Mouse (Mus musculus): ENCODE results near the gene Med23. TPM values are rescaled to one million over a fixed set of nuclear protein-coding genes. Genes with fewer than 3 reads are reported as not detected.

Med23 gene
- polyA plus RNA-seq, 1 experiment from 2014 or later, result 25.0 TPM

- no peaks in the 10 kb centered on the region for H3K9me3 ChIP-seq
- WGBS, result 84% methylated on average over 4 of the region's 4 CpGs
- no peak overlapping the region for H3K4me2 ChIP-seq
These were observed 80.4 kb downstream of the Med23 start for GRCm38 (mm10) chr10:24950223-24950622.

GRCm38 (mm10) chr10:24951575-24951974 lies 81.8 kb downstream of the Med23 start:
- Histone ChIP-seq H3K4me3 (no peak overlapping the region), H3K9ac (no peak overlapping the region), H3K4me2 (no peak overlapping the region), H3K36me3 (no peaks in the 10 kb centered on the region), H3K4me1 (replicated peaks) (no peaks in the 10 kb centered on the region), H3K27me3 (no peaks in the 10 kb centered on the region), H3K9me3 (no peaks in the 10 kb centered on the region), H3K27ac (replicated peaks) (no peak overlapping the region)
- ATAC-seq (ENCODE audit: low read depth), result no peak
- 92% methylated on average over 8 of the region's 8 CpGs for WGBS

More at GRCm38 (mm10) chr10:24950223-24950622, 80.4 kb downstream of the Med23 start:
- no peak overlapping the region for H3K9ac ChIP-seq
- H3K27ac ChIP-seq (replicated peaks), result no peak overlapping the region
- H3K4me1 ChIP-seq (replicated peaks), result no peaks in the 10 kb centered on the region
- ATAC-seq (ENCODE audit: low read depth), result no peak
- no peaks in the 10 kb centered on the region for H3K36me3 ChIP-seq
- H3K4me3 ChIP-seq, result no peak overlapping the region
- no peaks in the 10 kb centered on the region for H3K27me3 ChIP-seq

GRCm38 (mm10) chr10:24952549-24952948 lies 82.8 kb downstream of the Med23 start:
- Histone ChIP-seq H3K4me2 (no peak overlapping the region), H3K4me1 (replicated peaks) (no peaks in the 10 kb centered on the region), H3K9me3 (no peaks in the 10 kb centered on the region), H3K27me3 (no peaks in the 10 kb centered on the region), H3K9ac (no peak overlapping the region), H3K27ac (replicated peaks) (no peak overlapping the region), H3K36me3 (no peaks in the 10 kb centered on the region), H3K4me3 (no peak overlapping the region)
- WGBS, result 83% methylated on average over 7 of the region's 7 CpGs
- no peak for ATAC-seq (ENCODE audit: low read depth)

DNA sequence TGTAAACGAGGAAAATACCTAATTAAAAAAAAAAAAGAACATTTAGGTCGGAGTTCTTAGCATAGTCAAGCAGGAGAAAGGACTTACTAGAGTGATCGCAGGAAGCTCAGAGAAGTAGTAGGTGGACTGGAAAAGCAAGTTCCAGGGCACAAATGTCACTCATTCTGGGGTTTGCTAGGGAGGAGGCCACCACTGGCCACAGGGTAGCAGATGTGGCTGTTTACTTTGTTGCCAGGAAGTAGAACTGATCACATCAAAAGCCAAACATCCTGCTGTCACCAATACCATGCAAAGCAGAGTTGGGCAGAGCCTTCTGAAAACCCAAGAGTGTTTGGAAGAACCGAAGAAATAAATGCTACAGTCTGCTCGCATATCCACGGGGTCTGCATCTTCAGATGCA lies 84.1 kb downstream of the Med23 start:
- H3K9ac ChIP-seq, result no peak overlapping the region
- H3K4me1 ChIP-seq (replicated peaks), result peaks cover 4% of the 10 kb centered on the region
- no peaks in the 10 kb centered on the region for H3K9me3 ChIP-seq
- no peak overlapping the region for H3K27ac ChIP-seq (replicated peaks)
- 88% methylated on average over 6 of the region's 6 CpGs for WGBS
- no peaks in the 10 kb centered on the region for H3K36me3 ChIP-seq
- no peak for ATAC-seq (ENCODE audit: low read depth)
- no peak overlapping the region for H3K4me2 ChIP-seq
- H3K4me3 ChIP-seq, result no peak overlapping the region
- no peaks in the 10 kb centered on the region for H3K27me3 ChIP-seq

DNA sequence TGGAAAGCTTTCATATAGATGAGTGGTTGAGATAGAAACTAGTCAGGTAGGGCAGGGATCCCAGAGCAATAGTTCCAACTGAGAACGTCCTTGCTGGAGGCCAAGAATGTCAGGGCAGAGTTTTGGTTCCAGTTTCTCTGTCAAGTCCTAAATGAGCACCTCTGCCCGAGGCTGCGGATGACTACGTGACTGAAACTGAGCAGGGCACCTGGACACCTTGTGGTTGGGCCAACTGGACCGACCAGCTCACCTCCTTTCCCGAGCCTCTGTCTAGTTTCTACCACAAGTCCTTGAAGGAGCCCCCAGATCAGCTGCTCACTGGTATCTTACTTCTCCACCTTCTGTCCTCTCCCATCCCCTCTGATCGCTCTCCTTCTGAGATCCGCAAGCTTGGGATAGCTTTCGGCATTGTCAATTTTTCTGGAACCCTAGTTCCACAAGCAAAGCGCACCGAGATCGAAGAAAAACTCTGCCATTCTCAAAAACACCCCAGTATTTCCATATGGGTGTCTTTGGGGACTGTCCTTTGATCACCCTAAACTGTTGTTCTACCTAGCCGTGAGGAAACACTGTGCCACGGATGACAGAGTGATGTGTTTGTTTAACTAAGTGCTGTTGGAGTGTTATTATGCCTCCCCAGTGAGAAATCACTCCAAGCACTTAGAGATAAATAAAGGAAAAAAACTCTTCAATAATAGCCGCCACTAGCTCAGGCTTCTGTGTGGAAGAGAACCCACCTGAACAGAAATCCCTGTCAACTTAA lies 88.7 kb downstream of the Med23 start:
- H3K27me3 ChIP-seq, result peaks cover 5% of the 10 kb centered on the region; the same call in 1 of the 2 replicates
- no peaks in the 10 kb centered on the region for H3K36me3 ChIP-seq
- no peak for ATAC-seq (ENCODE audit: low read depth)
- H3K27ac ChIP-seq (replicated peaks), result no peak overlapping the region
- H3K4me3 ChIP-seq, result no peak overlapping the region
- H3K4me2 ChIP-seq, result 0 out of 2 replicates have a peak overlapping the region, but pooled peaks have one; percentile 21
- H3K4me1 ChIP-seq (replicated peaks), result peaks cover 11% of the 10 kb centered on the region
- no peaks in the 10 kb centered on the region for H3K9me3 ChIP-seq
- H3K9ac ChIP-seq, result no peak overlapping the region
- WGBS, result 67% methylated on average over 15 of the region's 15 CpGs

DNA sequence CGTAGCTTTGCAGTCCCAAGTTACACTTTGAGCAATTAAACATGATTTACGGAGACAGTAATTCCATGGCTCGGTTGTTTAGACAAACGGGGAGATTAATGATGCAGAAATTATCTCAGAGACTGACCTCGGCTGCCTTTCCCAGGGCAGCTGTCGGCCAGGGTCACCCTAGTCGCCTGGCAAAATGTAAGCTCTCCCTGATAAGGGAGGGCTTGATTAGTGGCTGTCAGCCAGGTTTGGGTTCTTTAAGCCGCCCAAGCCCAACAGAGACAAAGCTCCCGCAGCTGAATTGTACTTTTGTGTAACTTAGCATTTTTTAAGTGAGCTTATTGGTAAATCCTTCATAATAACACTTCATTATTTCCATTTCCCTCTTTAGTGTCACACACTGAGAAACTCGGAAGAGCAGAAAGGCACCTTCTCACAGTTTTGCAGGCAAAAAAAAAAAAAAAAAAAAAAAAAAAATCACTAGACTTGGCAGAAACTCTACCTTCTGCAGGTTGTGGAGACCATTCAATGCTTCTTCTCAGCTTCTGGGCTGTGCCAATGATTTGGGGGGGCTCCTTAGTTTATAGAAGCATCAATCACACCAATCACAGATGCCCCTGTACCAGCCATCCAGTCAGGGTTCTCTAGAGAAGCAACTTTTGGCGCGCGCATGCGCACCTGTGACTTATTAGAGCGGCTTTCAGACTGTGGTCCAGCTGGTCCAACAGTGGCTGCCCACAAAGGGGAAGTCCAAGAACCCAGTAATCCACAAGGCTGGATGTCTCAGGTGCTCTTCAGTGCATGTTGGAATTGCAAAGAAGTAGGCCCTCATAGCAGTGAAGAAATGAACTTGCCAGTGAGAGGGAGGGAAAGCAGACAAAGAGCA lies 89.5 kb downstream of the Med23 start:
- Histone ChIP-seq H3K36me3 (no peaks in the 10 kb centered on the region), H3K9me3 (no peaks in the 10 kb centered on the region), H3K27ac (replicated peaks) (no peak overlapping the region), H3K4me1 (replicated peaks) (peaks cover 11% of the 10 kb centered on the region), H3K4me3 (no peak overlapping the region), H3K4me2 (0 out of 2 replicates have a peak overlapping the region, but pooled peaks have one; percentile 21), H3K9ac (no peak overlapping the region), H3K27me3 (peaks cover 5% of the 10 kb centered on the region; the same call in 1 of the 2 replicates)
- WGBS, result 35% methylated on average over 15 of the region's 15 CpGs
- no peak for ATAC-seq (ENCODE audit: low read depth)

DNA sequence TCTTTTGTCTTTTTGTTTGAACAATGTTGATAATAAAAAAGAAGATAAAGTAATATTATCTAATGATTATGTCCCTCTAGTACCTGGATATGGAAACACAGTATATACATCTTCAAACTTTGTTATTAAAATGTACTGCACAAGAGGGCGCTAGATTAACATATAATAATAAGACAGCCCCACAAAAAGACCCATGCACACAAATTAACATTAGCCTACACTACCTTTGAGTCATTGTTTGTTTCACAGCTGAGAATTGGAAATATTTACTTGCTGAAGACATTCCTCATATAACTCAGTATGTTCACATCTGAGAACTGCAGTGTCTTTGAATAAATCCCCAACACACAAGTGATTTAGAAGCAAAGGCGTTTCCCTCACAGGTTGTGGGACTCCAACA lies 91.3 kb downstream of the Med23 start:
- Histone ChIP-seq H3K36me3 (no peaks in the 10 kb centered on the region), H3K27me3 (peaks cover 5% of the 10 kb centered on the region; the same call in 1 of the 2 replicates), H3K4me3 (no peak overlapping the region), H3K27ac (replicated peaks) (no peak overlapping the region), H3K4me2 (no peak overlapping the region), H3K9me3 (no peaks in the 10 kb centered on the region), H3K4me1 (replicated peaks) (peaks cover 14% of the 10 kb centered on the region), H3K9ac (no peak overlapping the region)
- WGBS, result 47% methylated on average over 2 of the region's 2 CpGs
- ATAC-seq (ENCODE audit: low read depth), result peak; percentile 57; the same call in 1 of the 2 replicates

DNA sequence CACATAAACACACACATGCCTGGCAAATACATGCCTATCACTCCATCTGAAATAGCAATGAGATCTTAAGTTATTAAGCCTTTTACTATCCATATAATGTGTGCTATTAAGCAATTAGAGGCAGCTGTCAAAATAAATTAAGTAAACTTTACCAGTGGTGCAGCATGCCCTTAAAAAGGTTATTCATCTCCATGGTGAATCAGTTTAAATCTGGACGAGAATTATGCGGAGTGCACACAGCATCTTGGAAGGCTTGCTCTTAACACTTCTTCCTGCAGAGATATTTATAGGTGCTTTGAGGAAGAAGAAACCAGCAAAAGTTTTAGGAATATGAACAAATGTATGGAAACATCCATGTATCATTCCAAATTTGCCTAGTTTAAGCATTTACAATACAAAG lies 92.1 kb downstream of the Med23 start:
- Histone ChIP-seq H3K27me3 (peaks cover 5% of the 10 kb centered on the region; the same call in 1 of the 2 replicates), H3K36me3 (no peaks in the 10 kb centered on the region), H3K9me3 (no peaks in the 10 kb centered on the region), H3K9ac (no peak overlapping the region), H3K4me1 (replicated peaks) (peaks cover 14% of the 10 kb centered on the region), H3K27ac (replicated peaks) (no peak overlapping the region), H3K4me2 (no peak overlapping the region), H3K4me3 (no peak overlapping the region)
- ATAC-seq (ENCODE audit: low read depth), result no peak
- 27% methylated on average over 2 of the region's 2 CpGs for WGBS

Small RNAs within 50 kb of the gene (microRNA-seq; reads per million reads assigned to microRNA genes)
- gene Mir6905, result not detected

Other genes starting within 250 kb of the Med23 start
- gene Enpp1, start 157.8 kb upstream of the Med23 start, polyA plus RNA-seq (2015; fragmentation: Nextera tagmentation; extraction: Ambion mirVana), result 2.2 and 4.1 TPM in 2 replicates
- 4.4 and 4.6 TPM in 2 replicates for gene Enpp3, start 27.2 kb upstream of the Med23 start, polyA plus RNA-seq (2015; fragmentation: Nextera tagmentation; extraction: Ambion mirVana)
- gene Arg1, start 57.5 kb downstream of the Med23 start, polyA plus RNA-seq (2015; fragmentation: Nextera tagmentation; extraction: Ambion mirVana), result 5.2 and 7.3 TPM in 2 replicates

Measured in neural tube, embryonic 13.5 days (tissue).